Mouse (Mus musculus): ENCODE results near the gene Klk13. TPM values are rescaled to one million over a fixed set of nuclear protein-coding genes. Genes with fewer than 3 reads are reported as not detected.
"Not testable (repeated sequence)": the region's sequence is repeated elsewhere in the genome, so short reads cannot be mapped to it uniquely, and the experiment has no call there.

Klk13 gene
- polyA plus RNA-seq (2017; shearing (Covaris generic)): not detected

DNA sequence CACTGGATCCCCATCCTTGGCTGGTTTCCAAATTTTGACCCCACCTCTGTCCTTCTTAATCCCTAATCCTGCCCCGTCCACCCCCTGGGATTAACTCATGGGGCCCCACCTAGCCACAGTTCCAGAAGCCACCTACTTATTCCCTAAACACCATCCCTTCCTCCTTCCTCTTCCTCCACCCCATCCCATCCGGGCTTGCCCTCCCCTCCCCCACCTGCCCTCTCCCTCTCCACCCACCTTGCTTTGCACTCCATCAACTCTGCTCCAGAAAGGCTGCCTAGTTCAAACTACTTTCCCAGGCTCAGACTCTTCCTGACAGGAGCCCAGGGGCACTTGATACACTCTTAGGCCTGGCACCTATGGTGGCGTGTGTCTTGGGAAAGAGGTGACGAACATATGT is at the start of gene Klk13:
Klk13 (plus strand) TSS at position 301 of the 400 bp plus-strand sequence.
- no peak for ATAC-seq

GRCm38 (mm10) chr7:43662804-43663203 is 49.6 kb upstream of the Klk13 start:
- no peak for ATAC-seq

DNA sequence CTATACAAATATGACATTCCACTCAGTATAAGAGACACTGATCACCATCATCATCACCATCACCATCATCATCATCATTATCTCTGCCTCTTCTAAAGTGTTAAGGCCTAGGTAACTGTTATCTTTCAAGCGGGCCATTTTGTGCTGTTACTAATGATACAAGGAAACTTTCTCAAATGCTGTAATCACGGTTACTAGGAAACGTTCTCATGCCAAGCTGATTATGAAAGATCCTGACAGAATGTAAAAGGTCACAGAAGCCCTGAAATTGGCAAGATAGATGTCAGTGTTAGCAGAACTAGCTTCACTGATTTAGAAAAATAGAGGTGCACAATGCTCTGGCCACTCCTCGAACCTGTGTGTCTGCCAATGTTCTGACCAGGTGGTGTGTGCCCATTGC is 45.1 kb upstream of the Klk13 start:
- not testable (repeated sequence) for ATAC-seq

GRCm38 (mm10) chr7:43668582-43668981 is 43.8 kb upstream of the Klk13 start:
- ATAC-seq: no peak

- ATAC-seq: no peak
These were observed 41.1 kb upstream of the Klk13 start for GRCm38 (mm10) chr7:43671064-43671808.

DNA sequence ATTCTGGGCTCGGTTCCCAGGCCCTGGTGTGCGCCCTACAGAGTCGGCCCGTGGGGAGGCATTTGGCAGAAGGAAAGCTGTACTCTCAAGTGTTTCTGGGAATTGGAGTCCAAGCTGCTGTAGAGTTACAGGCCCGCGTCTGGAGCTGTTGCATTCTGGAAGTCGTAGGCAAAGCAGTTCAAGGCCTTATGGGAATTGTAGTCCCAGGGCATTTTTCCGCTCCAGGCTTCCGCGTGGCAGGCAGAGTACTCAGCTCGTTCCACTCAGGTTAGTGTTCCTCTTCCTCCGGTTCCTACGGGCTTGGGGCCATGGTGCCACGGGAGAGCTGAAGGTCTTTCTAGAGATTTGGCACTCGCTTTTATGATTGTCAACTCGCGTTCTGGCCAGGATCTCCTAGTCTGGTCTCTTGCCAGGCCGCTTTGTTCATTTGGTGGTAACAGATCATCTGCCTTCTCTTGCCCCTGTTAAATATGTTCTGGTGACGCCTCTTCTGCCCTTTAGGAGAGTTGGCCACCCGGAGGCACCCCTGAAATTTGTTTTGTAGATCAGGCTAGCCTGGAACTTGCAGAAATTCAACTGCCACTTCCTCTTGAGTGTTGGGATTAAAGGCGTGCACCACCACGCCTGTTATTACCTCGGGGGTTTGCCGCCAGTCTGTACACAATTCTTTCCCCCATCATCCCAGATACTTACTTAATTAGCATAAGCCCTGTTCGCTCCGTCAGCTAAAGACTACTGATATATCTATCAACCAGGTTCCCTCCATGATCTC is 40.4 kb upstream of the Klk13 start, which contains the start of gene Ctu1:
Ctu1 (plus strand) TSS at position 208 of the 772 bp plus-strand sequence.
- ATAC-seq: peak; percentile 98

DNA sequence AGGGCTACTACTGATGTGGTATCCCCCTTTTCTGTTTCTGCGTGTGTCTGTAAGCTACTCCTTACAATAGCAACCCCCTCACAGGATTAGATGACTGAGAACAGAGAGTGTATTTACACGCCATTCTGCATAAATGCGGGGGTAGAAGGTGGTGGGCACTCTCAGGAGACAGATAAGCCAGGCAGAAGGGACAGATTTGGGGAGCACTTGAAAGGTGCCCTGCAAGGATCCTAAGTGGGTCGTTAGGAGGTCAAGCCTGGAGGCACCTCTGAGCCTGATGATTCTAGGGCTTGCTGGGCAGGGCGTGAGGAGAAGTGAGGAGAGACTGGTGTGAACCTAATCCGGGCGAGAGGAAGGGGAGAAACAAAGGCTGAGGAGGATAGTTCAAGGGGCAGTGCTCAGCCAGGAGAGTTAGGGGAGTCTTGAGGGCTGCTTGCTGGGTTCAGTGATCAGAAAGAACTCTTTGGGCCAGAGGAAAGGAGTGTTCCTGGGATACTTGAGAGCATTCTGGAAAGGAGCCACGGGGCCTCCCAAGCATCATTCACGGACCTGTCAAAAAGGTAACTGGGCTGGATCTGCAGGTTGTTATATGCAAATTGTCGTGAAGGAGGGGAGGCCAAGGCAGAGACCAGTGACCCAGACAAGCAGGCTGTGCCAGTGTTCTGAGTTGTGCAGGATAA is 39.6 kb upstream of the Klk13 start:
- no peak for ATAC-seq

DNA sequence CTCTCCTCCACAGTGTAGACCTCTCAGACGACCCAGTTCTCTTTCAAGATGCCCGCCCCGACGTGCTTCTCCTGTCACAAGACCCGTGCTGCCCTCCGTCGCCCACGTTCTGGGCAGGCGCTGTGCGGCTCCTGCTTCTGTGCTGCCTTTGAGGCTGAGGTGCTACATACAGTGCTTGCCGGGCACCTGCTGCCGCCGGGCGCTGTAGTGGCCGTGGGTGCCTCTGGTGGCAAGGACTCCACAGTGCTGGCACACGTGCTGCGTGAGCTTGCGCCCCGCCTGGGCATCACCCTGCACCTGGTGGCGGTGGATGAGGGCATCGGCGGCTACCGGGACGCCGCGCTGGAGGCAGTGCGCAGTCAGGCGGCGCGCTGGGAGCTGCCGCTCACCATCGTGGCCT is 37.3 kb upstream of the Klk13 start:
- ATAC-seq: no peak

DNA sequence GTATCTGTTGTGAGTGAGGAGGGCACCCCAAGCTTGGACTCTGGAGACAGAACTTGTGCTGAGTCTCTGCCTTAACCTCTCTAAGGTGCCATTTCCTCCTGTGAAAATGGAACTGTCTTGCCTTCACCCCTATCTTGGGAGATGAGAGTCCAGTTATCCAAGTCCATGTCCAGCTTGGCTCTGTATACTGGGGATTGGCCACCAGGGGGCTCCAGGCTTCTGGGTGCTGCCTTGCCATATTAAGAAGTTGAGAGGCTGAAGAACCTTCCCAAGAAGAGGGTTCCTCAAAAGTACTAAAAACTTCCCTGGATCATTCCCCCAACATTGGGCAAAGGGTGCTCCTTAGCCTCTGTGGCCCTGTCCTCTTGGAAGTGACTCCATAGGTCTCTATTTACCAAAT is 33.9 kb upstream of the Klk13 start:
- ATAC-seq: peak; percentile 39

- no peak for ATAC-seq
These were observed 31.4 kb upstream of the Klk13 start for GRCm38 (mm10) chr7:43680960-43681359.

GRCm38 (mm10) chr7:43682511-43682910 is 29.9 kb upstream of the Klk13 start:
- ATAC-seq: not testable (repeated sequence)

DNA sequence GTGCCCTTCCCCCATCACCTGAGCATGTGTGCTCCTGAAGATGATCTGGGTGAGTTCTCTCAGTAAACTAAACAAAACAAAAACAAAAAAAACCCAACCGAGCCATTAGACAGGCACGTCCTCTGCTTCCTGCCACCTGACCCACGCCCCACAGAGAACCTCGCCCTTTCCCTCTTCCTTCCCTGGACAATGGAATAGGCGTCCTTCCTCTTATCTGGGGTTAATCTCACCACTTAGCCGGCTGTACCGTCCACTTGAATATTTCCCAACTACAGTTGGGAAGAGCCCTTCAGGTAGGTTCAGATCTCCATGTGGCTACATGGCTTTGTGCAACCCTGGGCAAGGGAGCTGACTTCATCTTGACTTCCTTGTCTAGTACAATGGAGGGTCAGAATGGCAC is 27.3 kb upstream of the Klk13 start:
- no peak for ATAC-seq

- ATAC-seq: no peak
These were observed 22.2 kb upstream of the Klk13 start, which contains the start of gene Klk14 for GRCm38 (mm10) chr7:43690118-43690517. TSS of gene Klk14 (plus strand) at chr7:43690418.

DNA sequence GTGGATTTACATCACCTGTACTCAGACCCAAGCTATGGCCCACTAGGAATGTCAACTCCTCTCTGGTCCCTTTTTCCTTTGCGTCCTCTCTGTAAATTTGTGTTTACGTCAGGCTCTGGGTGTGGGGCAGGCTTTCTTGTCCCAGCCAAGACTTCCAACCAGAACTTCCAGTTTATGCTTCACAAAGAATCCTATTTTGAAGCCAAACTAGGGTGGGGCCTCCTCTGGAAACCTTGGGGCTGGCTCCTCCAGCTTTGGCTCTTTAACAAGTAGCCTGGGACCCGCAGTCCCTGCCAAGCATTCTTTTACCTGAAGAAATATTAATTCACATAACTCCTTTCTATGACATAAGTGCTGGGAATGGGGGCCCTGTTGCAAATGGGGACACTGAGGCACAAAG is 2.3 kb upstream of the Klk13 start:
- no peak for ATAC-seq

DNA sequence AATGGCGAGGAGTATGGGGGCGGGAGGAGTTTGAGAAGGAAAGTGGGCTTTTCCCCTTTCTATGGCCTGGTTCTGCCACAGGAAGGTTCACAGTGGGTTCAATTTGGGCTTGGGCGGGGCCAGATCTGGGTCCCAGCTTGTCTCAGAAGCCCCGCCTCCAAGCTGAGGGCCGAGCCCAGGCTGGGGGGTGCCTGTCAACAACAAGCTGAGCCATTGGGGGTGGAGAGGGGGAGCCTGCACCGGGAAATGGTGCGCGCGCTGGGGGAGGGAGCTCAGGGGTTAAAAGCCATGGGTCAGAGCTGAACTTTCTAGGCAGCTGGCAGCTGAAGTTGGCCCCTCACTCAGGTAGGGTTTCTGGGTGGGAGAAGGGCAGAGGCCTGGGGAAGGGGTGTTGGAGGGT is 550 bp downstream of the Klk13 start:
- no peak for ATAC-seq

GRCm38 (mm10) chr7:43713741-43714351 is 1.5 kb downstream of the Klk13 start:
- ATAC-seq: no peak

DNA sequence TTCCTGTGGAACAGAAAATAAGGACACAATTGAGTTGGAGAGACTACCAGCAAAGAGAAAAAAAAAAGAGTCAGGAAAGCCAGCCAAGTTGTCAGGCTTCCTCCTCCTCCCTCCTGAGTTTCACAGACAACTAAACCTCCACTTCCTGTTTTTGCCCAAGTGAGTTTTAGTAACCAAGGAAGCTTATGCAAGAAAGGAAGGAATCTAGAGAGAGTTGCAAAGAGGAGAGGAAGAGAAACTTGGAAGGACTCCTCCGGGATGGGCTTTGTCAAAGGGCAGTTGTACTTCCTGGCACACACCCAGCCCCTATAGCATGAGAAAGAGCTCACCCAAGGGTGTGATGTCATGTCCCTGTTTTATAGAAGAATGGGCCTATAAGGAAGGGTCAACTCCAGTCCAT is 35.4 kb downstream of the Klk13 start:
- no peak for ATAC-seq

GRCm38 (mm10) chr7:43752806-43753205 is 40.4 kb downstream of the Klk13 start:
- ATAC-seq: no peak

- ATAC-seq: no peak
These were observed 54.1 kb downstream of the Klk13 start for GRCm38 (mm10) chr7:43766484-43766883.

DNA sequence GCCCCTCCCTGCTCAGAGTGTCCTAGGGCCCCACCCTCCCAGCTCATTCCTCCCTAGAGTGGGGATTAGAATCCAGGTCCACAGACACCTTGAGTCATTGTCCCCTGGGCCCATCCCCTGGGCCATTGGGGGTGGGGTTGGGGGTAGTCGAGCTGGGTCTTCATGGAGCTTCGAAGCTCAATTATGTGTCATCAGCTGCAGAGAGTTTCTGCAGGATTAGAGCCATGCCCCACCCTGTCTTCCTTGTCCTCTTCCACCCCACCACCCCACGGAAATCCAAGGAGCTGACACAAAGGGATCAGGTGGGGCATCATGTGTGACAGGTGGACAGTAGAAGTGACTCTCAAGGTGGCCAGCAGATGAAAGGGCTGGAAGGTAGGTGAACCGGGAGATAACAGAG is 56.2 kb downstream of the Klk13 start, which contains the start of gene Klk12:
Klk12 (plus strand) TSS at position 301 of the 400 bp plus-strand sequence.
- ATAC-seq: no peak

DNA sequence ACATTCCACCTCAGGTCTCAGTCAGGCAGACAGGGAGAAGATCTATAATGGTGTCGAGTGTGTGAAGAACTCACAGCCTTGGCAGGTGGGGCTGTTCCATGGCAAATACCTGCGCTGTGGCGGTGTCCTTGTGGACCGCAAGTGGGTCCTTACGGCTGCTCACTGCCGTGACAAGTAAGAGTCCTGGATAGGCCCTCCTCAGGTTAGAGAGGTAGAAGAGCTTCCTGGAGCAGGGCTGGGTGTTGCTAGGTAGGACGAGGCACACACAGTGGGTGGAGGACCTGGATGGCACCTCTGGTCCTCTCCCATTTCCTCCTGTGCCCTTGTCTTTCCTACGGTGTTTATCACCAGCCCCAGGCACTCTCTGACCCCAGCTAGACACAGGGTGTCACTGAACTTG is 57.3 kb downstream of the Klk13 start:
- no peak for ATAC-seq

GRCm38 (mm10) chr7:43770701-43771100 is 58.3 kb downstream of the Klk13 start:
- ATAC-seq: no peak

DNA sequence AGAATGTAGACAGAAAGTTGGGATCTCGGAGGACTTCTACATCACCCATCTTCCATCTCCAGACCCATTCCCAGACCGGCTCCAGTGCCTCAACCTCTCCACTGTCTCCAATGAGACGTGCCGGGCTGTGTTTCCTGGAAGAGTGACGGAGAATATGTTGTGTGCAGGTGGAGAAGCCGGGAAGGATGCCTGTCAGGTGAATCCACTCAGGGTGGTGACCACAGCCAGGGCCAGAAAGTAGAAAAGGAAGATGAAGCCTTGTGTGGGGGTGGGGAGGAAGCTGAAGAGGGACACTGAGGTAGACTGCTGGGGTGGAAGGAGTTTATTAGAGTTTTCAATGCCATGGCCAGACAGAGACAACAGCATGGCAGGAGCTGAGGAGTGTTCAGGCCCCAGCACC is 59.5 kb downstream of the Klk13 start:
- ATAC-seq: no peak

Data from CD4-positive, CD25-positive, alpha-beta regulatory T cell, adult 4 months (primary cell).